Mouse (Mus musculus): ENCODE results near the gene Ncs1. TPM values are rescaled to one million over a fixed set of nuclear protein-coding genes. Genes with fewer than 3 reads are reported as not detected.

Ncs1 gene
- polyA plus RNA-seq, 1 experiment from 2014 or later = 151 TPM

DNA sequence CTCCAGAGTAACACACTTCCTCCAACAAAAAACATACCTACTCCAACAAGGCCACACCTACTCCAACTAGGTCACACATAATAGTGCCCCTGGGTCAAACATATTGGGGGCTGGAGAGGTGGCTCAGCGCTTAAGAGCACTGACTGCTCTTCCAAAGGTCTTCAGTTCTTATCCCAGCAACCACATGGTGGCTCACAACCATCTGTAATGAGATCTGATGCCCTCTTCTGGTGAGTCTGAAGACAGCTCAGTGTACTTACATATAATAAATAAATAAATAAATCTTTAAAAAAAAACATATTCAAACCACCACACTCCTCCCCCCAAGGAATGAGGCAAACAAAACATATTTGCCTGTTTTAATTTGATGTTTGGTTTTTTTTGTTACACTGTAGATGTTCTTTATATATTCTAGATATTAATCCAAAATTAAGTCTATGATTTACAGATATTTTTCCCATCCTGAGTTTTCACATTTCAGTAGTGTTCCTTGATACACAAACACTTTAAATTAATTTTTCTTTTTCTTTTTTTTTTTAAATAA is 16.8 kb upstream of the Ncs1 start:
- Histone ChIP-seq H3K36me3 (ENCODE audit: control insufficient read depth, insufficient read depth, low read length) (no peaks in the 10 kb centered on the region), H3K27ac (ENCODE audit: low read depth, low read length) (no peak overlapping the region), H3K27me3 (replicated peaks; ENCODE audit: control insufficient read depth, insufficient read depth, low read length) (no peaks in the 10 kb centered on the region), H3K4me1 (ENCODE audit: control insufficient read depth, insufficient read depth, low read depth, low read length) (no peaks in the 10 kb centered on the region), H3K9me3 (ENCODE audit: control insufficient read depth, low read length) (no peaks in the 10 kb centered on the region), H3K4me2 (ENCODE audit: low read length) (no peak overlapping the region), H3K4me3 (ENCODE audit: low read length) (no peak overlapping the region), H3K9ac (ENCODE audit: low read depth, low read length) (no peak overlapping the region)
- 32% methylated on average over 1 of the region's 1 CpGs for WGBS
- ATAC-seq = no peak

DNA sequence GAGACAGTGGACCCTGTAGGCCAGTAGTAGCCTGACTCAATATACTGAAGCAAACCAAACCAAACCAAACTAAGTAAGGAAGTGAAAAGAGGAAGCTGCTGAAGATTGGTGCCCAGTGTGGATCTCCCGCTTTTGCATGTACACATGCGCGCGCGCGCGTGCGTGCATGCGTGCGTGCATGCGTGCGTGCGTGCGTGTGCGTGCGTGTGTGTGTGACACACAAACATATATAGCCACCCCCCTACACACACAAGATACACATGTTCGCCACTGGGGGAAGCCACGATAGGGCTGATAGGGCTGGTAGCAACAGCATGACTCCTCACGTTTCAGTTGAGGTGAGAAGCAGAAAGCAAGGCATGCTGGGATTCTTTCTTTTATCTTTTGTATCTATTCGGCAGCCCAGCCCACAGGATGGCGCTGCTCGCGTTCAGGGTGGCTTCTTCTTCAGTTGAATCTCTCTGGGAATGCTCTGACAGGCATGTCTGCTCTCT is 6.4 kb upstream of the Ncs1 start:
- H3K4me3 ChIP-seq (ENCODE audit: low read length) = peak overlapping the region; percentile 19; the same call in 1 of the 2 replicates
- no peak overlapping the region for H3K27ac ChIP-seq (ENCODE audit: low read depth, low read length)
- H3K4me1 ChIP-seq (ENCODE audit: control insufficient read depth, insufficient read depth, low read depth, low read length) = peaks cover 5% of the 10 kb centered on the region; the same call in 1 of the 2 replicates
- peak overlapping the region; percentile 31 for H3K4me2 ChIP-seq (ENCODE audit: low read length)
- H3K36me3 ChIP-seq (ENCODE audit: control insufficient read depth, insufficient read depth, low read length) = no peaks in the 10 kb centered on the region
- WGBS = 46% methylated on average over 23 of the region's 23 CpGs
- H3K9me3 ChIP-seq (ENCODE audit: control insufficient read depth, low read length) = no peaks in the 10 kb centered on the region
- peak; percentile 55; the same call in 1 of the 2 replicates for ATAC-seq
- no peak overlapping the region for H3K9ac ChIP-seq (ENCODE audit: low read depth, low read length)
- H3K27me3 ChIP-seq (replicated peaks; ENCODE audit: control insufficient read depth, insufficient read depth, low read length) = no peaks in the 10 kb centered on the region

DNA sequence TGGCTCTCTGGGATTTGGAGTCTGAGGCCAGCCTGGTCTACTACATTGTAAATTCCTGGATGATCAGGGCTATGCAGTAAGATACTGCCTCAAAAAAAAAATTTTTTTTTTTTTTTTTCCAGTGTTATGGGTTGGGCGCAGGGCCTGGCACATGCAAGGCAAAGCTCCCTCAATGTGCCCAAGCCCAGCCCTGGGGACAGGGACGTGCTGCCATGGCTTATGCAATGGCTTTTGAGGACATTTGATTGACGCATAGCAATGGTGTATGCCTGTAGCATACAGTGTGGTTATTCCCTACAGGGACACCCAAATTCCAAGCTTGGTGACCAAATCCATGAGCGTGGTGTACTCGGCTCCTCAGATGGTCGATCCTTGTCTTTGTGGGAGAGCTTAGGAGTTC is 5.8 kb upstream of the Ncs1 start:
- WGBS = 80% methylated on average over 6 of the region's 6 CpGs
- Histone ChIP-seq H3K4me1 (ENCODE audit: control insufficient read depth, insufficient read depth, low read depth, low read length) (peaks cover 9% of the 10 kb centered on the region; the same call in 1 of the 2 replicates), H3K27ac (ENCODE audit: low read depth, low read length) (no peak overlapping the region), H3K9me3 (ENCODE audit: control insufficient read depth, low read length) (no peaks in the 10 kb centered on the region), H3K4me3 (ENCODE audit: low read length) (no peak overlapping the region), H3K36me3 (ENCODE audit: control insufficient read depth, insufficient read depth, low read length) (no peaks in the 10 kb centered on the region), H3K9ac (ENCODE audit: low read depth, low read length) (no peak overlapping the region), H3K4me2 (ENCODE audit: low read length) (peak overlapping the region; percentile 31), H3K27me3 (replicated peaks; ENCODE audit: control insufficient read depth, insufficient read depth, low read length) (no peaks in the 10 kb centered on the region)
- no peak for ATAC-seq

DNA sequence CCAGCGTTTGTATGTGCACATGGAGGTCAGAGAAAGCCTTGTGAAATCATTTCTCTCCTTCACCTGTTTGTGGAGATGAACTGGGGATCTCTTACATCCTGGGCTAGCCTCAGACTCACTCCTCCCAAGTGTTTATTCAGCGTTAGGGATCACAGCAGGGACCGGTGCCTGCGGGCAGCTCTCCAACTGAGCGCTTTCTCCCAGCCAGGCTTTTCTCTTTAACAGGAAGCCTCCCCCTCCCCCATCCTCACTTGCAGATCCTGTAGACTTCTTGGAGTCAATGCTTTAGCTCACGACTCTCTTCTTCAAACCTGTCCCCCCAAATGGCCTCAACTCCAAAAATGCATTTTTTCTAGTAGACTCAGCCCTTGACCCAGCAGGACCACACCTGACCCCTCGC is 4.0 kb upstream of the Ncs1 start:
- Histone ChIP-seq H3K36me3 (ENCODE audit: control insufficient read depth, insufficient read depth, low read length) (no peaks in the 10 kb centered on the region), H3K9ac (ENCODE audit: low read depth, low read length) (no peak overlapping the region), H3K4me3 (ENCODE audit: low read length) (no peak overlapping the region), H3K27ac (ENCODE audit: low read depth, low read length) (no peak overlapping the region), H3K4me2 (ENCODE audit: low read length) (no peak overlapping the region), H3K27me3 (replicated peaks; ENCODE audit: control insufficient read depth, insufficient read depth, low read length) (no peaks in the 10 kb centered on the region), H3K9me3 (ENCODE audit: control insufficient read depth, low read length) (no peaks in the 10 kb centered on the region), H3K4me1 (ENCODE audit: control insufficient read depth, insufficient read depth, low read depth, low read length) (peaks cover 14% of the 10 kb centered on the region)
- WGBS = 16% methylated on average over 7 of the region's 7 CpGs
- ATAC-seq = no peak

DNA sequence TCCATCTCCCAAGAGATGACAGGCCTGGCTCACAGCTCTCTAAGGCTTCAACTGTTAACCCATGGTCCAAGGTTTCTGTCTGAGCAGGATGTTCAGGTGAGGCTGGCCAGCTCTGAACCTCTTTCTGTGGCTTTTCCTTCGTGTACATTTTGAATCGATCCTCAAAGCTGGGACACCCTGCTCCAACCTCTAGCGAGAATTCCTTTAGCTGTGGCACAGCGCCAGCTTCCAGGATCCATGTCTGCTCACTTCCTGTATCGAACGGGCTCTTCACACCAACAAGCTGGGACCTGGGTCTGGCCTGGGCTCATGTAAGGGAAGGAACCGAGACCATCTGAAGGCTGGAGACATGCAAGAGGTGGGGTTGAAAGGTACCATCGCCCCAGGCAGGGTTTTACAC is 1.4 kb upstream of the Ncs1 start:
- Histone ChIP-seq H3K36me3 (ENCODE audit: control insufficient read depth, insufficient read depth, low read length) (no peaks in the 10 kb centered on the region), H3K9me3 (ENCODE audit: control insufficient read depth, low read length) (no peaks in the 10 kb centered on the region), H3K4me1 (ENCODE audit: control insufficient read depth, insufficient read depth, low read depth, low read length) (peaks cover 34% of the 10 kb centered on the region), H3K9ac (ENCODE audit: low read depth, low read length) (no peak overlapping the region), H3K4me2 (ENCODE audit: low read length) (no peak overlapping the region), H3K27ac (ENCODE audit: low read depth, low read length) (no peak overlapping the region), H3K4me3 (ENCODE audit: low read length) (no peak overlapping the region), H3K27me3 (replicated peaks; ENCODE audit: control insufficient read depth, insufficient read depth, low read length) (no peaks in the 10 kb centered on the region)
- no peak for ATAC-seq
- 76% methylated on average over 8 of the region's 8 CpGs for WGBS

DNA sequence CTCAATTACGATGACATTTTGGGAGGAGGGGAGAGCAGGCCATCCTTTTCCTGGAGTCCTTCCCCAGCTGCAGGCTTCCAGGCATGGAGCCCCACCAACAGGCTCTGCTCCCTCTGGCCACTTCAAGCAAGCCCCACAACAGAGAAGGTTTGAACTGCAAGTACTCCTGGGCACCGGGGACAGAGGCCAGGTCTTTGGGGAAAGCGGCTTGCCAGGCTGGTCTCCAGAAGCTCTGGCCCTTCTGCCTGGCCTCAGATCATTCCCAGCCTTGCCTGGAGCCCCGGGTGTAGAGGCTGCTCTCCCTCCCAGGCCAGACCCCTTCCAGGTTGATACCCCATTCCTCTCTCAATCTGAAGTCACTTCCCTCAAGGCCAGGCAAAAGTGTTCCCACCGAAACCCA is 572 bp upstream of the Ncs1 start:
- Histone ChIP-seq H3K27me3 (replicated peaks; ENCODE audit: control insufficient read depth, insufficient read depth, low read length) (no peaks in the 10 kb centered on the region), H3K4me2 (ENCODE audit: low read length) (peak overlapping the region; percentile 92), H3K36me3 (ENCODE audit: control insufficient read depth, insufficient read depth, low read length) (no peaks in the 10 kb centered on the region), H3K9ac (ENCODE audit: low read depth, low read length) (peak overlapping the region; percentile 100), H3K9me3 (ENCODE audit: control insufficient read depth, low read length) (no peaks in the 10 kb centered on the region), H3K4me1 (ENCODE audit: control insufficient read depth, insufficient read depth, low read depth, low read length) (peaks cover 37% of the 10 kb centered on the region), H3K4me3 (ENCODE audit: low read length) (peak overlapping the region; percentile 97), H3K27ac (ENCODE audit: low read depth, low read length) (peak overlapping the region; percentile 87)
- 12% methylated on average over 5 of the region's 5 CpGs for WGBS
- ATAC-seq = peak; percentile 12

DNA sequence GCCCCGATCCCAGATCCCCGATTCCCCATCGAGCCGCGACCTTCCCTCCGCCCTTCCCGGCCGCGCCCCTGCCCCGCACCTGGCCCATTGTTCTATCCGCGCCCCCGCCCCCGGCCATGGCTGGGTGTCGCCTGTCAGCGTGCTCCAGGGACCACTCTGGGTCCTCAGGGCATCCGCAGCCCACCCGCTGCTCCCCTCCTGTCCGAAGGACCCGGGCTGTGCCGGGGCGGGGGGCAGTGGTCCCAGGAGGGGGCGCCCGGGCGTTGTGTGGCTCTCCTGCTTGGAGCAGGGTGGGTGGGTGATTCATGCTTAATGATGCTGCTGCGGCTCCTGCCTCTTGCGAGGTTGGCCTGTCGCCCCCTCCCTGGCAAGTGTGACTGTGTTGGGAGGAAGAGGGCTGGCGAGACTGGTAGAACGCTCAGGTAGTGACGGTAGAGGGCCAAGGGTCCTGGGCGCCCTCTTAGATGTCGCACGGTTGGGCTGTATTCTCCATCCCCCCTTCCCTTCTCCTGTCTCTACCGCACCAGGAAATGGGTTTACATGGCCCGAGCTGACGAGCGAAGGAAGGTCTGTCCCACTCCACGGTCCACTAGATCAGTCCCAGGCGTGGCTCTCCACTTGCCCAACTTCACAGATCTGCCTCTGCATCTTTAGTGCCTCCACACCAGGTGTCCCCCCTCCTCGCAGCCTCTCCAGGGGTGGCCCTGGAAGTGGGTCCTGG is 788 bp downstream of the Ncs1 start:
- H3K4me3 ChIP-seq (ENCODE audit: low read length) = peak overlapping the region; percentile 97
- no peaks in the 10 kb centered on the region for H3K9me3 ChIP-seq (ENCODE audit: control insufficient read depth, low read length)
- peak; percentile 43 for ATAC-seq
- H3K4me2 ChIP-seq (ENCODE audit: low read length) = peak overlapping the region; percentile 92
- peak overlapping the region; percentile 100 for H3K9ac ChIP-seq (ENCODE audit: low read depth, low read length)
- peak overlapping the region; percentile 87 for H3K27ac ChIP-seq (ENCODE audit: low read depth, low read length)
- 1% methylated on average over 30 of the region's 41 CpGs for WGBS
- H3K36me3 ChIP-seq (ENCODE audit: control insufficient read depth, insufficient read depth, low read length) = no peaks in the 10 kb centered on the region
- peaks cover 42% of the 10 kb centered on the region for H3K4me1 ChIP-seq (ENCODE audit: control insufficient read depth, insufficient read depth, low read depth, low read length)
- no peaks in the 10 kb centered on the region for H3K27me3 ChIP-seq (replicated peaks; ENCODE audit: control insufficient read depth, insufficient read depth, low read length)

DNA sequence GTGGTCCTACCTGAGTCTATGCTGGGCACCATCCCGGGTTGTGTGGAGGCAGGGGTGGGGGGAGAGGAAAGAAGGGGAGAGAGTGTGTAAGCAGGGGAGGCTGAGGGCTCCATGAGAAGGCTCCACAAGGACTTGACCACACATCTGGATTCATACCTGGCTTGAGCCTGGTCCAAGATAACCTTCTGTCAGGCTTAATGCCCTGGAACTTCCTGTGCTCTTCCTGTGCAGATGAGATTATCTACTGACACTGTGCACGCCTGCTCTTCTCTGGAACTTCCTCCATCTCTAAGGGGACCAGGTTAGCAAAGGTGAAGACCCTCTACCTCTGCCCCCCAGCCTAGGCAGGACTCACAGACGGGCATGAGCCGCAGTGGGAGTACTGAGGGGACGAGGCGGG is 3.2 kb downstream of the Ncs1 start:
- 92% methylated on average over 6 of the region's 6 CpGs for WGBS
- ATAC-seq = no peak
- H3K9ac ChIP-seq (ENCODE audit: low read depth, low read length) = no peak overlapping the region
- H3K27me3 ChIP-seq (replicated peaks; ENCODE audit: control insufficient read depth, insufficient read depth, low read length) = no peaks in the 10 kb centered on the region
- no peaks in the 10 kb centered on the region for H3K36me3 ChIP-seq (ENCODE audit: control insufficient read depth, insufficient read depth, low read length)
- no peaks in the 10 kb centered on the region for H3K9me3 ChIP-seq (ENCODE audit: control insufficient read depth, low read length)
- H3K4me3 ChIP-seq (ENCODE audit: low read length) = no peak overlapping the region
- no peak overlapping the region for H3K27ac ChIP-seq (ENCODE audit: low read depth, low read length)
- no peak overlapping the region for H3K4me2 ChIP-seq (ENCODE audit: low read length)
- peaks cover 38% of the 10 kb centered on the region for H3K4me1 ChIP-seq (ENCODE audit: control insufficient read depth, insufficient read depth, low read depth, low read length)

DNA sequence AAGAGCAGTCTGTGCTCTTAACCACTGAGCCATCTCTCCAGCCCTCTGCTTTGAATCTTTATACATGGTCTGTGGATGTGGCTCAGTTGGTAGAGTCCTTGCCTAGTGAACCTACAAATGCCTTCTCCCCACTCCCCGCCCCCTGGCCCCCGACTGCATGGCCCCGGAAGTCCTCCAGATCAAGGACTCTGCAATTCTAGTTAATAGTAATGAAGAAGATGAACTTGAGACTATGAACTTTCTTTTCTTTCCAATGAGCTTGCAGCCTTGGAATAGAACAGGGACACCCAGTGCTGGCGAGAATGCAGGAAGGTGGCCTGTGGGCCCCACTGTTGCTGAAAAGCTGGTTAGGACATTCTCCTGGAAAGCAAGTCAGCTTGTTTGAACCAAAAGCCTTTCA is 6.5 kb downstream of the Ncs1 start:
- peaks cover 46% of the 10 kb centered on the region for H3K4me1 ChIP-seq (ENCODE audit: control insufficient read depth, insufficient read depth, low read depth, low read length)
- H3K27ac ChIP-seq (ENCODE audit: low read depth, low read length) = no peak overlapping the region
- no peak for ATAC-seq
- H3K36me3 ChIP-seq (ENCODE audit: control insufficient read depth, insufficient read depth, low read length) = no peaks in the 10 kb centered on the region
- no peak overlapping the region for H3K9ac ChIP-seq (ENCODE audit: low read depth, low read length)
- no peaks in the 10 kb centered on the region for H3K27me3 ChIP-seq (replicated peaks; ENCODE audit: control insufficient read depth, insufficient read depth, low read length)
- 96% methylated on average over 4 of the region's 4 CpGs for WGBS
- no peaks in the 10 kb centered on the region for H3K9me3 ChIP-seq (ENCODE audit: control insufficient read depth, low read length)
- no peak overlapping the region for H3K4me3 ChIP-seq (ENCODE audit: low read length)
- no peak overlapping the region for H3K4me2 ChIP-seq (ENCODE audit: low read length)
